Mouse (Mus musculus): ENCODE data around the gene Bloc1s4. TPM values are rescaled to one million over a fixed set of nuclear protein-coding genes. Genes with fewer than 3 reads are reported as not detected.

Gene Bloc1s4
- 20.2 and 50.1 TPM in 2 replicates for polyA plus RNA-seq (2012; rRNA removed; ENCODE audit: low replicate concordance)

DNA sequence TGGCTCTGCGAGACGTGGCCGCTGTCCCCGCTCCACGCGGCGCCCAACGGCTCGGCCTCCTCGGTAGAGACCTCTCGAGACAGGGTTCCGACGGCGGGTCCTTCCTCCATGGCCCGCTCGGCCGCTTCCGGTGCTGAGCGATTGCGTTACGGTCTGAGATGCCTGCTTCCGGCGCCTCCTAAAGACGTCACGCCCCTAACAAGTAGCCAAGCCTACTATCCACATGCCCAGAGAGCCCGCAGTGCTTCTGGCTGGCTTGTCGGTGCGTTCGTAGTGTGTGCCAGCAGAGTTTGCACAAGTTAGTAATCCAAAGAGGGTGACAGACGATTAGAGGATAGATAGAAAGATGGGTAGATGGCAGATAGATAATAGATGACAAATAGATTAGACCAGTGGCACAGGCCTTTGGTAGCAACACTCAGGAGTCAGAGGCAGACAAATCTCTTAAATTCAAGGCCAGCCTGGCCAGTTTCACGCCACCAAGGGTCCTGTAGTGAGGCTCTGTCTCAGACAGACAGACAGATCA lies at the start of gene Bloc1s4:
Gene Bloc1s4, minus strand, starts transcription at position 115 of the 526 bp plus-strand sequence.

DNA sequence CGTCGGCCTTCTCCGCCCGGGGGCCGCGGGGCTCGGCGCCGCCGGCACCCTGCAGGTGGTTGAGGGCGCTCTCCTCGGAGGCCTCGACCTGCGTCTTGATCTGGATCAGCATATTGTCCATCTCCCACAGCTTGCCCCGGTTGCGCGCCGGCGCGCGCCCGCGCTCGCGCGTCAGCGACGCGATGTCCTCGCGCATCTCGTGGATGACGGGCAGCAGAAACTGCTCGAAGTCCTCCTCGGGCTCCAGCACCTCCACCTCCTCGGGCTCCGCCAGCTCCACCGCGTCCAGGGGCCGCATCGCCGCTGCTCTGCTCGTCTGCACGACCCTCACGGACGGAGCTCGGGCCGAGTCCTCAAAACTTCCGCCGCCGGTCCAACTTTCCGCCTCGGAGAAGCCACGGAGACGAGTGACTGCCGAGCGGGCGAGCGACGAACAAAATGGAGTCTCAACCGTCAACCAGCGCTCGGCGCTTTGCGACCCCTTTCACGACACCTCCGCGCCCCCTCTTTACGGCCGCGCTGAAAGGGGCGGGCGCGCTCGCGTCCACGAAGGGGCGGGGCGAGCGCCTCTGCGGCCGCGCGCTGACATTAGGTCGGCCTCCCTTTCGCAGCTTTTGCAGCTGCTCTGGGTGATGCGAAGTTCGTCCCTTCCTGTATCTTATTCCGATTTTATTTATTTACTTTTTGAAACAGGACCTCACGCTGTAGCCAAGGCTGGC lies 48.0 kb upstream of the Bloc1s4 start, which contains the start of gene Mrfap1:
Gene Mrfap1, minus strand, starts transcription at position 477 of the 719 bp plus-strand sequence.

Other genes starting within 250 kb of the Bloc1s4 start
- 17.5 and 18.0 TPM in 2 replicates for gene Tbc1d14, start 155.4 kb downstream of the Bloc1s4 start, polyA plus RNA-seq (2012; rRNA removed; ENCODE audit: low replicate concordance)
- gene D5Ertd579e, start 52.6 kb downstream of the Bloc1s4 start, polyA plus RNA-seq (2012; rRNA removed; ENCODE audit: low replicate concordance): 17.5 and 28.8 TPM in 2 replicates
- 44.6 and 132 TPM in 2 replicates for gene Mrfap1, start 48.1 kb upstream of the Bloc1s4 start, polyA plus RNA-seq (2012; rRNA removed; ENCODE audit: low replicate concordance)
- 61.5 and 68.3 TPM in 2 replicates for gene Man2b2, start 82.0 kb upstream of the Bloc1s4 start, polyA plus RNA-seq (2012; rRNA removed; ENCODE audit: low replicate concordance)
- gene Ppp2r2c, start 119.9 kb upstream of the Bloc1s4 start, polyA plus RNA-seq (2012; rRNA removed; ENCODE audit: low replicate concordance): 0.57 and 1.1 TPM in 2 replicates
- 24.0 and 27.4 TPM in 2 replicates for gene Wfs1, start 240.6 kb upstream of the Bloc1s4 start, polyA plus RNA-seq (2012; rRNA removed; ENCODE audit: low replicate concordance)